Mouse (Mus musculus) fat pad, adult 2 months (tissue): ENCODE results near the gene Nectin4.

Experiments used
- DNase-seq: peaks from one replicate; pipeline ENCODE4 v3.0.0-alpha.2; 2011; ENCODE audit warnings: low read depth, low spot score; ENCODE audit errors: extremely low read depth

Gene Nectin4

GRCm38 (mm10) chr1:171358421-171358820, 11.5 kb upstream of the Nectin4 start:
- DNase-seq = no peak

GRCm38 (mm10) chr1:171360253-171360652, 9.6 kb upstream of the Nectin4 start:
- no peak for DNase-seq

- no peak for DNase-seq
Observed at GRCm38 (mm10) chr1:171360656-171361055, 9.2 kb upstream of the Nectin4 start, which contains the start of gene Klhdc9. Gene Klhdc9 (minus strand): TSS chr1:171360798.

- no peak for DNase-seq
Observed at GRCm38 (mm10) chr1:171361106-171362103, 8.5 kb upstream of the Nectin4 start.

GRCm38 (mm10) chr1:171365934-171366333, 4.0 kb upstream of the Nectin4 start:
- DNase-seq = no peak

GRCm38 (mm10) chr1:171372880-171373279, 3.0 kb downstream of the Nectin4 start:
- DNase-seq = no peak

- DNase-seq = no peak
Observed at GRCm38 (mm10) chr1:171373946-171374345, 4.0 kb downstream of the Nectin4 start.

GRCm38 (mm10) chr1:171375646-171376097, 5.8 kb downstream of the Nectin4 start:
- no peak for DNase-seq

GRCm38 (mm10) chr1:171378298-171378697, 8.4 kb downstream of the Nectin4 start:
- no peak for DNase-seq

GRCm38 (mm10) chr1:171379935-171380599, 10.2 kb downstream of the Nectin4 start:
- DNase-seq = no peak

- DNase-seq = no peak
Observed at GRCm38 (mm10) chr1:171382096-171382620, 12.3 kb downstream of the Nectin4 start.

GRCm38 (mm10) chr1:171384361-171384760, 14.5 kb downstream of the Nectin4 start:
- DNase-seq = no peak

GRCm38 (mm10) chr1:171385171-171385570, 15.3 kb downstream of the Nectin4 start:
- DNase-seq = no peak

GRCm38 (mm10) chr1:171387099-171387498, 17.2 kb downstream of the Nectin4 start:
- no peak for DNase-seq

GRCm38 (mm10) chr1:171388376-171389102, 18.6 kb downstream of the Nectin4 start, which contains the start of gene Arhgap30:
Gene Arhgap30 (plus strand): TSS chr1:171388954.
- DNase-seq = no peak

GRCm38 (mm10) chr1:171390101-171390500, 20.2 kb downstream of the Nectin4 start:
- no peak for DNase-seq

GRCm38 (mm10) chr1:171401821-171402220, 31.9 kb downstream of the Nectin4 start:
- DNase-seq = no peak

GRCm38 (mm10) chr1:171402991-171403390, 33.1 kb downstream of the Nectin4 start:
- DNase-seq = no peak

GRCm38 (mm10) chr1:171407263-171407662, 37.4 kb downstream of the Nectin4 start:
- no peak for DNase-seq

- no peak for DNase-seq
Observed at GRCm38 (mm10) chr1:171410231-171410630, 40.3 kb downstream of the Nectin4 start.
